Mouse (Mus musculus) embryo, embryonic 9.5 days (tissue): ENCODE data around the gene Glrx5.

ENCODE experiments used
- DNase-seq: peaks from one replicate; pipeline ENCODE4 v3.0.0-alpha.2; 2017; ENCODE audit errors: extremely low spot score

The Glrx5 gene

DNA sequence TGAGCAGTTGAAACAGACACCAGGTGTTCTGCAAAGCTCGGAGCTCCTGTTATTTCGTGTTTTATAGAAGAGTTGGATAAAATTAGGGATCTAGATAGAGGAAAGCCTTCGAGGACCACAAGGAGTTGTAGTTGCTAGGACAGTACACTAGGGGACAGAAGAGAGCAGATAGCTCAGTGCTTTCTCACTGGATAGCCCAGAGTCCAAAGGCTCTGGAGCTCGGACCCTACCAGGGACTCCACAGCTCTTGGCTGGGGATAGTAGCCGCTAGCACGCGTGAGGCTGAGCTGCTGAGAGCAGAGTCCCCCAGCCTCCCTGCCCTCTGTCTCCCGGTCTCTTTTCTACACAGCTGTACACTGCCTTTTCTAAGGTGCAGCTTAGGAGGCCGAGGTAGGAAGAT lies 41.2 kb downstream of the Glrx5 start:
- peak; percentile 39 for DNase-seq

DNA sequence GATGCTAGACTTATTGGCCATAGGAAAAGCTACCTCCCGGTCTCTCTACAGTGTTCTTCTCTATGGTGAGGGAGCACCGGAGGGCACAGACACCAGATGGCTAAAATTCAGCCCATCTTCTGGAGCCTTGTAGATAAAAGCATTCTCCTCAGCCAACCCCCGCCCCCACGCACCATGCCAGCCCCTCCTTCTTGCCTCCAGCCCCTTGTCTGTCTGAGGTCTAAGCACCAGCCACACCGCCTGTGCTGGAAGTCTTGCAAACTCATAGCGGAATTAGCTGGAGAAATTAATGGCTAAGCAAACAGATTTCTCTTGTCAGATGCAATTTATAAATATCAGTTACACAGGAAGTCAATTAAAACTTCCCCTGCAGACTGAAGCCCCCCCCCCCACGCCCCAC lies 43.0 kb downstream of the Glrx5 start:
- DNase-seq: no peak

DNA sequence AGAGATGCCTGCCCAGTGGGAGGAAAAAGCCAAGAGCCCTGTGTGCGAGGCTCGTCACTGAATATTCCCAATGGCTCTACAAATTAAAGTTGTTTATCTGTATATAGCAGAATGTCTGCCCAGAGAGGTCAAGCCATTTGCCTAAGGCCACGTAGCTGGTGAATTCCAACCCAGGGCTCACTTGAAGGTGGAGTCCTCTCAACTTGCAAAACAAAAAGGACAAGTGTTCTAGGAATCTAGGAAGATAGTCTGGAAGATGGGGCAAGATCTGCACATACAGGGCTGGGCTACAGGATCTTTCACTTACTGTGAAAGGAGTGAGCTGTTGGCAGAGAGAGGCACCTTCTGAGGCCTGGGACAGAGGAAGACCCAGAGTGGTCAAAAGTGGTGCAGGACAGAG lies 44.0 kb downstream of the Glrx5 start:
- DNase-seq: no peak

DNA sequence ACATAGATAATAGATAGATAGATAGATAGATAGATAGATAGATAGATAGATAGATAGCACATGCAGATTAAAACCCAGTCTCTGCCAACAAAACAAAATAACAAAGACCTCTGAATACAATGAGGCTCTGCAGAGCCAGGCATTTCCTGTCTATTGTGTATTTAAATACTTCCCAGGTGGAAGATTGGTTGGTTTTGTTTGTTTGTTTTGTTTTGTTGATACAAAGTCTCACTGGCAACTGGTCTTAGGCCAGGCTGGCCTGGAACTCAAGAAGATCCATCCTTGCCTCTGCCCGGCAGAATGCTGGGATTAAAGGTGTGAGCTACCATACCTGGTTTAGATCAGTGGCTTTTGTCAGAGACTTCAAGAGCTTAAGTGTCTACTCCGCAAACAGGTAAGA lies 44.7 kb downstream of the Glrx5 start:
- no peak for DNase-seq

DNA sequence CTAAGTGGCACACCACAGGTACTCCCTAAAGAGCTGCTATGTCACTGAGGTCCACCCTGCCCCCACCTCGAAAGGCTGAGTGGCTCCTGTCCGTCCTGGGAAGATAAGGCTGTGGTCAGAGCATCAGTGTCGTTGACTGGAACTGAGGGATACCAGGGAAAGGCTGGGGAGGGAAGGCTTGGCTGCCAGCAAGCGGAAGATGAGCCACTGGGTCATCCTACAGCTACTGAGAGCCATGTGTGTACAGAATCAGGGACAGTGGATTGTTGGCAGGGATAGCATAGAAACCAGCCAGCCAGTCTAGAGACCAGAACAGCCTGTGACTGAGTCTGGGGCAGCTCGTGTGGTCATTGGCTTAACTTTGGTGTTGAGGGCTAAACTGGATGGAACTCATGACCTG lies 51.7 kb downstream of the Glrx5 start:
- no peak for DNase-seq

DNA sequence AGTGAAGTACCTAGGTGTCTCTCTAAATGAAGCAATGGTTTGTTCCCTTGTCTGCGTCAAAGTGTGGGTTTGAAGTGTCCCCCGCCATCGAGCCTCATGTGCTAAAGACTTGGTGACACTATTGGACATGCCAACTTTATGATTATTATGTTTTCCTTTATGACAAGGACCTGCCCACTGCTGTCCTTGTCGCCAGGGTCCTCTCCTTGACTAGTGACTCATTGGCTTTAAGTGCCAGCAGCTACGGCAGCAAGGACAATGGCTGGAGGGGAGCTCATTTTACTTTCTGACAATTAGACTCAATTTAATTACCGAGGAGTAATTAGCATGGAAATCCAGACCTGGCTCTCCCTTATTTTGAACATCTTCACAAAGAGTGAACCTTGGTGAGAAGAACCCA lies 52.3 kb downstream of the Glrx5 start:
- no peak for DNase-seq

DNA sequence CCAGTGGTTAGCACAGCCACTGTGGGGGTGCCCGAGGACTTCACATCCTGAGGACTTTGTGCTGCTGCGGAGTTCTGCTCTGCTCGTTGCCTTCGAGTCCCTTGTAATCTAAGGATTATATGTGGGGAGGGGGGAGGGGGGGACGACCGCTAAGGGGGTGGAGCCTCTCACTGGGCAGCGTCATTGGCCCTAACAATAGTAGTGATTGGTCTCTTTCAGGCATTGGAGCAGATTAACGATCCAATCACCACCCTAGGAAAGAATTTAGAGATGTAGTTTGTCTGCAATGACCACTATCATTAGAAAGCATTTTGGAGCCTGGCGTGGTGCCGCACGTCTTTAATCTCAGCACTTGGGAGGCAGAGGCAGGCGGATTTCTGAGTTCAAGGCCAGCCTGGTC lies 52.8 kb downstream of the Glrx5 start:
- no peak for DNase-seq

DNA sequence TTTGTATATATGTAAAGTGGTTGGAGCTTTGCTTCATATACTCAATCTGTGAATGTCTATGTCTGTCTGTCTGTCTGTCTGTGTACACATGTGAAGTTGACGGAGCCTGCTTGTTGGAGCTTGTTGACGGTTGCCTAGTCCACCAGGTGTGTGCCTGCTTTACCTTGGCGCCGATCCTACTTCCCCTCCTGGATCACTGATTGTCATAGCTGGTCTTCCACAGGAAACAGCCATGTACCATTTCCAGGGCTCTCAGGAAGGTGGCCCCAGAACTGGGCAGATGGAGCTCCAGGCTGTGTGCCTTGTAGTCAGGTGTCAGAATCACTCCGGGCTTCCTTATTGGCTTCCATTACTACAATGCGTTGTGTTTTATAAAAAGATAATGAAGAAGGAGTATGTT lies 54.3 kb downstream of the Glrx5 start:
- DNase-seq: no peak

DNA sequence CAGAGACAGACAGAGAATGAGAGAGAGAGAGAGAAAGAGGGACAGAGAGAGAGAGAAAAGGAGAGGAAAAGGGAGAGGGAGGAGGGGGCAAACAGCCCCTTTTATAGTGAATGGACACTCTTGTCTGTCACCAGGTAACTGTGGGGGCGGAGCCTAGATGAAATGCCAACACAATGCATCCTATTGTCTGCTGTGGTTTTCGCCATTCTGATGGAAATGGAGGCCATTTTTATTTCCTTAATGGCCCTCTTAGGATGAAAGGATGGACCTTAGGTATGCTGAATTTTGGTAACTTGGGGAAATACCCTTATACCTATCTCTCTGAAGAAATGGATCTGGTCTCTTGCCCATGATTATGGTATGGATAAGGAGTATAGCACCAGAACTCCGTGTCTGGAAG lies 54.9 kb downstream of the Glrx5 start:
- no peak for DNase-seq

DNA sequence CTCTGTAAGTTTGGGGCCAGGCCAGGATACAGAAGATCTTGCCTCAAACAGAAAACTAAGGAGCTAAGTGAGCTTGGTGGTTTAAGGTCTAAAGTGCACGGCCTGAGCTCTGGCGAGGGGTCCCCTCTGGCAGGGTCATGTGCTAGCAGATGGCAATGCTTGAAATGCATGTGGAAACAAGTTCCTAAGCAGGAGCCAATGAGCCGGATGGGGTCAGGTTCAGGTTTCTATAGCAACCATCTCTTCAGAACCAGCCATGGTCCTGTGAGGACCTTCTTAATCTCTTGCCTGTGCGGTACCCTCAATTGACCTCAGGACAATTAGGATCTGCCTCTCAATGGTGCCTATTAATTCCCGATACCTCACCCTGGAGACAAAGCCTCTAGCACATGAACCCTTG lies 56.7 kb downstream of the Glrx5 start:
- DNase-seq: no peak

DNA sequence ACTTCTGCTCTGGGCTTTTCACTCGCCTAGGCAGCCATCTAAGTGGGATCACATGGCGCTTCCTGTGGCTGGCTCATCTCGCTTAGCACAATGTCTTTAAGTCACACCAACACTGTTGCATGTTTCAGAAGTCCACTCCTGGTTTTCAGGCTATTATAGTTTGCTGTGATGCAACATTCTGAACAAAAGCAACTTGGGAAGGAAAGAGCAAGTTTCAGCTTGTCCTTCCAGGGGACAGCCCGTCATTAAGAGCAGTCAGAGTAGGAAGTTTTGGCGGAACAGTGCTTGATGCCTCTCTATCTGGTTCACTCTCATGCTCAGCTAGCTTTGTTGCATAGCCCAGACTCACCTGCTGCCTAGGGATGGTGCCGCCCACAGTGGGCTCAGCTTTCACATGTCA lies 59.1 kb downstream of the Glrx5 start:
- DNase-seq: no peak
